Mouse (Mus musculus) forebrain, embryonic 16.5 days (tissue): Measurements from ENCODE around the gene Btbd35f21. TPM values are rescaled to one million over a fixed set of nuclear protein-coding genes. Genes with fewer than 3 reads are reported as not detected.
"Not testable (repeated sequence)": the region's sequence is repeated elsewhere in the genome, so short reads cannot be mapped to it uniquely, and the experiment has no call there.

Source experiments
- ATAC-seq: fragments of 200-750 bp; cut with Nextera tagmentation; 2 replicates; pipeline ENCODE4 v1.8.0; 2017; ENCODE audit warnings: mild to moderate bottlenecking, moderate library complexity
- H3K27ac ChIP-seq: fragments of 300-500 bp; sonication (generic); 2 replicates; pipeline ENCODE4 v1.5.1; 2014; ENCODE audit warnings: low read length, control low read depth
- H3K27me3 ChIP-seq: fragments of 300-500 bp; sonication (generic); replicated peaks from 2 replicates; pipeline ENCODE4 v1.6.1; 2014; ENCODE audit warnings: low read length; ENCODE audit not compliant: control insufficient read depth, insufficient read depth
- H3K36me3 ChIP-seq: fragments of 300-500 bp; sonication (generic); 2 replicates; pipeline ENCODE4 v1.6.1; 2014; ENCODE audit not compliant: control insufficient read depth, insufficient read depth
- H3K4me1 ChIP-seq: fragments of 300-500 bp; sonication (generic); replicated peaks from 2 replicates; pipeline ENCODE4 v1.6.1; 2014; ENCODE audit warnings: low read length; ENCODE audit not compliant: control insufficient read depth, insufficient read depth
- H3K4me2 ChIP-seq: fragments of 300-500 bp; sonication (generic); 2 replicates; pipeline ENCODE4 v1.6.1; 2014; ENCODE audit warnings: mild to moderate bottlenecking, low read length, control low read depth
- H3K4me3 ChIP-seq: fragments of 300-500 bp; sonication (generic); replicated peaks from 2 replicates; pipeline ENCODE4 v1.5.1; 2014; ENCODE audit warnings: mild to moderate bottlenecking, low read length, control low read depth
- H3K9ac ChIP-seq: fragments of 300-500 bp; sonication (generic); replicated peaks from 2 replicates; pipeline ENCODE4 v1.6.1; 2014; ENCODE audit warnings: low read depth, low read length, control low read depth
- H3K9me3 ChIP-seq: fragments of 300-500 bp; sonication (generic); 2 replicates; pipeline ENCODE4 v1.6.1; 2016; ENCODE audit warnings: low read length; ENCODE audit not compliant: control insufficient read depth
- WGBS: fragments of 180-500 bp; shearing (Covaris S2); extraction: QIAGEN DNeasy Blood & Tissue Kit; methylation state at CpG from one replicate; pipeline ENCODE4 v1.1.7; 2014; 5-methylcytosine and 5-hydroxymethylcytosine counted together
- polyA plus RNA-seq: library from polyadenylated mRNA; unstranded; fragments of >200 nt; fragmentation: Nextera tagmentation; extraction: Ambion mirVana; gene quantifications from 2 replicates; pipeline ENCODE4 v1.2.1, GENCODE M21; 2015

Btbd35f21 gene
- polyA plus RNA-seq = not detected in 2 replicates

DNA sequence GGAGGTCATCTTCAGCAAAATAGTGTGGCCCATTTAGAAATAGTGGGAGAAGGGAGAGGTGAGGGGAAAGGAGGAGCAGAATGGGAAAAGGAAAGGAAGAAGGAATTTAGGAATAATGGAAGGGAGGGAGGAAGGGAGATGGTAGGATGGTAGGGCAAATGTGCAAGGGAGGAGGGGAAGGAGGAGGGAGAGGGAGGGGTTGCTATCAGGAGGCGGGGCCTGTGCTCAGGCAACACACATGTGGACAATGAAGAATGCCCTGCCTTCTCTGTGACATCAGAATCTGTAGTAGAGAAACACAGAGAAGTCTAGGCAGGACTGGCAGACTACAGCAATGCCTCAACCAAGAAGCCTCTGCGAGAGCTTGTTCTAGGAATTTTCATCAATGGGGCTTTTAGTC, at the start of gene Btbd35f21:
TSS of gene Btbd35f21 (plus strand) at position 301 of the 400 bp plus-strand sequence.
- H3K4me1 ChIP-seq, H3K27ac ChIP-seq, ATAC-seq, H3K9me3 ChIP-seq, H3K36me3 ChIP-seq, H3K4me3 ChIP-seq, H3K9ac ChIP-seq, H3K27me3 ChIP-seq, H3K4me2 ChIP-seq: not testable (repeated sequence)
- WGBS = no CpG with 5 or more reads among the region's 2 CpGs

Other genes with a start within 250 kb of the Btbd35f21 start
- gene Btbd35f1, start 166.1 kb upstream of the Btbd35f21 start, polyA plus RNA-seq = not detected in 2 replicates
- gene Gm5926, start 75.4 kb upstream of the Btbd35f21 start, polyA plus RNA-seq = not detected in 2 replicates
- gene Btbd35f30, start 168.5 kb downstream of the Btbd35f21 start, polyA plus RNA-seq = not detected in 2 replicates
- not detected in 2 replicates for gene Gm21789, start 215.7 kb downstream of the Btbd35f21 start, polyA plus RNA-seq
- gene Btbd35f5, start 247.8 kb downstream of the Btbd35f21 start, polyA plus RNA-seq = not detected in 2 replicates